Mouse (Mus musculus): ENCODE data around the gene Alkbh8.
A peak's percentile ranks its signal among the peaks of the same experiment; 100 is the strongest.
"Not testable (repeated sequence)": the region's sequence is repeated elsewhere in the genome, so short reads cannot be mapped to it uniquely, and the experiment has no call there.

Gene Alkbh8

DNA sequence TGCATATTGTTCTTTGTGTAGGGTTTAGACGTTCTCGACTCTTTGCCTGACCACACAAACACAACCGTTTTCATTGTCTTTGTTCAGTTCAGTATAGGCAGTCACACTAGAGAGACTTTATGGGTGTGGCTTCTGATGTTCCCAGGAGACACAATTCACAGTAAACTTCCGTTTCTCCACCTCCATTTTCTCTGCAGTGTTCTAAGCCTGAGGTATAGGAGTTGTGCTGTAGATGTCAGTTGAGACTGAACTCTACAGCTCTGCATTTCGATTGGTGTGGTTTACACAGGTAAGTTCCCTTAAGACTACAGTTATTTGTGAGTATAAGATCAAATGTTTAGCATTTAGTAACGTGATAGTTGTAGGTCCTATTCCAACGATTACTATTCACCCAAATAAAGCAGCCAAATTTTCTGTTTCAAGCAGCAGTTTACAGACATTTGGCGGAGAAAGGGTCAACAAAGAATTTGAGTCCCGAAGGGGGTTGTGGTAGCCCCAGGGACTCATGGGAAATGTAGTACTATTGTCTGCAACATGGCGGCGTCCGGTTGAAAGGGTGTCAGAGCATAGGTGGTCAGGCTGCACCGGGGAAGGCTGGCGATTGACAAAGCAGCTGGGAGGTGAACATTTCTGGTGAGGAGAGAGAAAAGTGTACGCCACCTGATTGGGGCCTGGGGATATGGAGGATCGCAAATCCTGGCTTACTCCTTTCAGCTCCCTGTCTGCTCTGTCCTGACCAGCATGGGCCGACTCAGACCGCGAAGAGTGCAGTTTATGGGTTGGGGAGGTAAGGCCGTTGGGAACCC is at the start of gene Alkbh8:
Gene Alkbh8 (plus strand): TSS at position 179 of the 806 bp plus-strand sequence.
- peak; percentile 79 to 85 for DNase-seq

DNA sequence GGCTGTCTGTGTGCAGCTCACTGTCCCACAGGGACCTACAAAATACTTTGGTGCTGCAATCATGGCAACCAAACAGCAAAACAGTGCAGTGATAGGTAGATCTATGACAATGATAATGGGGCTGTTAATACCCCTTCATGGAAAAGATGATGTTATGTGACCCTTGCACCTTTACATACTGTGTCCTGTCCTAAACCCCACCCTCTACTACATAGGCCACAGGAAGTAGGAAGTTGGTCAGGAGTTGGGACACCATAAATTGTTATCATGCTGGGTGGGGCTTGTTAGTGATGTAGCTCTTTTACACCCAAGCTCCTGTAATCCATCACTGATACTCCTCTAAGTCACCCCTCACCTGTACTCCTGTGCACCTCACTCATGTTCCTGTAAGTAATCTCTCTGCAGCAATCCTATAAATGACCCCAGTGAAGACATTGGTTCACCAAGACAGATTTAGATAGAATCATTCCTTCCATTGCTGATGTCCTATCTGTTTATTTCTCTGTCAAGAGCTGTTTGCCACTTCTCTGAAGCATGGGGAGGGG is 25.6 kb upstream of the Alkbh8 start:
- no peak for DNase-seq

DNA sequence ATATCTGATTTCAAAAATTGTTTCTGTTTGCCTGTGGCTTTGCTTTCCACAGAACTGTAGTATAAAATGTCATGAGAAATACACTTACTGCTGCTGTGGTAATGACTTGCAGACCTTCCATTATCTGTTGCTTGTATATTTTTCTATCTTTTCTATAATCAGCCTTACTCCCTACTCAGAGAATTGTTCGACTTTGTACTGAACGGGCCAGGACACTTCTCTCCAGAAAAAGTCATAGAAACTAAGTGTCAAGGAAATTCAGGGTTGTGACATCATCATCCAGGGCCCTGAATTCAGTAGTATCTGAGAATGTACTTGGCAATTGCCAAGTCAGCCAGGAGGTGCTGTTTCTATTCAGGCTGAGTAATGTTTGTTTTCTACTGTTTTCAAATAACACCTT is 24.9 kb upstream of the Alkbh8 start:
- DNase-seq, result no peak

DNA sequence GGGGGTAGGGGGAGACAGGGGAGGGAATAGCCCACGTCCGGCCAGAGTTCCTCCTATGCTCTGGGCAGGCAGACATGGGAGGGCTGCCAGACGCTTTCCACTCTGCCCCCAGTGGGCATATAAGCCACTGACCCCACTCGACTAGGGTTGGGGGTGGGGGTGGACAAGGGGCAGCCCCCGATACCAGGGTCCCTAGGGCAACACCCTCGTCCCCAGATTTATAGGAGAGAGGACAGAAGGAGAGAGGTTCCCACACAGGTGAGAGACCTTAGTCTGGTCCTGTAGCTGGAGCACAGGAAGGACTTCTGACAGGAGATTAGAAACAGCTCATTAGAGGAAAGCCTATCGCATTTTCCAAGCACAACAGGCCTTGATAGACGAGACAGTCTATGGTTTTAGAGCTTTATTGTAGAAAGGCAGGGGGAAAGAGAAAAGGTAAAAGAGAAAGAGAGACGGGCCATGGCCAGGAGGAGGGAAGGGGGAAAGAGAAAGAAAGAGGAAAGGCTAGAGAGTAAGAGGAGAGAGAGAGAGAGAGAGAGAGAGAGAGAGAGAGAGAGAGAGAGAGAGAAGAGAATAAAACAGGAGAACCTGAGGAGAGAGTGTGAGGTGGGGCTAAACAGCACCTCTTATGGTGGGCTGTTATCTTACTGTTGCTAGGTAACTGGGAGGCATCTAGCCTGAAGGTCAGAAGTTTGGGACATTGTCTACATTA is 7.4 kb upstream of the Alkbh8 start:
- not testable (repeated sequence) for DNase-seq

DNA sequence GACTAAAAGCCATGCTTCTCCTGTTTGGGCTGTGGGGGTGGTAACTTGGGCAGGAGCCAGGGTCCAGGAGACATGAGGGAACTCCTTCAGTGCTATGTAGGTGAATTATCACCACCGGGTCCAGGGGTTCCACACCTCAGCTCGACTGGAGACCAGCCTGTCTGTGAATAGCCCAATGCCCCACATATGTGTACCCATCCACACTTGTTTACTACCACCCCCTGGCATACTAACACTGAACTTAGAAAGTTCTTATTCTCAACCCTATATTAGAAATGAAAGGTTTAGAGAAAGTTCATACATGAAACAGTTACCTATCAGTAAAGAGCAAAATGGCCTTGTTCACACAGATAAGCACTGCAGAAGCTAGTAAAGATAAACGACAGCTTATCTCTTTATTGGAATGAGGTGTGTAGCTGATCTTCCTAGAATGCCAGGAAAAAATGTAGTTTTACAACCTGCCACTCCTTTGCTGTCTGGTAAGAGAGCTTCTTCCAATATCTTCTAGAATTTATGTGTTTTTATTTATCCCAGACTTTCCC is 6.8 kb upstream of the Alkbh8 start:
- DNase-seq, result no peak

DNA sequence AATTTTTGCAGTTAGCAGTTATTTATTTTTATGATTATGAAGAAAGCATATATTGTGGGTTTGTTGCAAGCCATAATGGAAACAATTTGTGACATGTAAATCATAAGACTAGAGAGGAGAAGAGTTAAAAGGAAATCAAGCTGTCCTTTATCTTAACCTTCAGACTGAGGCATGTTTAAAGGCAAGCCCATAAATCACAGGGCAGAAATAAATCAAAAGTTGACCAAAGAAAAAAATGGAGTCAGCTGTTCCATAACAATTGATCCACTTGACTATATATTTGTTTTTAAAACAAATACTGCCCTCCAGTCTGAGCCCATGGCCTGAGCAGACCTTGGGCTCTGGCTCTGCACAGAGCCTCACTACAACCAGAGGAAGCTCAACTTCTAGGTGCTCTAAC is 4.6 kb upstream of the Alkbh8 start:
- DNase-seq, result no peak

DNA sequence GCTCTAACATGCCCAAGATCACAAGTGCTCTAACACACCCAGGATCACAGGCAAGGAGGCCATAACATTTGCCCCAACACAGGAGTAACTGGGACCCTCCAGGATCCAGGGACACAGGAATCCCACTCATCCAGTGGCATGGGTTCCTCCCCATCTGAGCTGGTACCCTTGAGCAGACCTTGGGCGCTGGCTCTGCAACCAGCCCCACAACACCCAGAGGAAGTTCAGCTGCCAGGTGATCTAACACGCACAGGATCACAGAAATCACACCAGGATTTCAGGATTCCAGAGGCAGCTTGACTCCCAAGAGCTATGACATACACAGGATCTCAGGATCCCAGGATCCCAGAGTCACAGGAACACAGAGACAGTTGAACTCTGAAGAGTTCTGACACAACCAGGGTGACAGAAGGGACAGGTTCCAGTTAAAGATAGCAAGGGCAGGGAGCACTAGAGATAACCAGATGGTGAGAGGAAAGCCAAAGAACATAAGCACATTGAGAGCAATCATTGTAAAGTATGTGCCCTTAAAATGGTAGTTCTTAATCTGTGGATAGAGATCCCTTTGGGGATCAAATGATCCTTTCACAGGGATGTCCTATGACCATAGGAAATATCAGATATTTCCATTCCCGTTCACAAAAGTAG is 4.1 kb upstream of the Alkbh8 start:
- DNase-seq, result no peak

DNA sequence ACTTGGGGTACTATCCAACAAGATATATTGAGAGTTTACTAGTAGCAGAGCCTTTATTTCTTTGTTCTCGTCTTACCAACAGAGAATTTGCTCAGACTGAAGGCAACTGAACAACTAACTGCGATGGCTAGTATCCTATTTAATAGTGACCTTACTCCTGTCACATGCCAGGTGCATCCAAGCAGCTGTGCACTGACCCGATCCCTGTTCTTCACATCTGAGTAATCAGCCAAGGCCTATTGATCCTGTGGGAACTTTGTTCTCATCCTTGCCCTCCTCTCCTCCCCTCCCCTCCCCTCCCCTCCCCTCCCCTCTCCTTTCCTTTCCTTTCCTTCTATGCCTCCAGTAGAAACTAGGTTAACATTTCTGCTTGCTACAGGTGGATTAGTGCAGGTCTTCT is 1.7 kb downstream of the Alkbh8 start:
- DNase-seq, result no peak

DNA sequence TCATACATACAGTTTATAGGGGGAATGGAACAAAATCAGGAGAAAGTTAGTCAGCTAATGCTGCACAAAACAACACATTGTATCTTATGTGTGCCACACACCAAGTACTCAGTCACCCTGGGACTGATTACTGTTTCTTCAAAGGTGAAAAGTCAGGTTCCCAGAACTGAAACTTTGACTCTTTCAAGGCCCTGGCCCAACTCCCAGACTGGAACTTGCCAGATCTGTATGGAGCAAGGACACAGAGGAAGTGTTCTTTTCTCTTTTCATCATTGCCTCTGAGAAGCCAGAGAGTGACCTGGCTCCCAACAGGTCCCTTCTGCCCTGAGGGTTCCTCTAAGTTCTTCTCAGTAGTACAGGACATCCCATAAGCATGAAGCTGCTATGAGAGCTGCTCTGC is 10.2 kb downstream of the Alkbh8 start:
- DNase-seq, result no peak

DNA sequence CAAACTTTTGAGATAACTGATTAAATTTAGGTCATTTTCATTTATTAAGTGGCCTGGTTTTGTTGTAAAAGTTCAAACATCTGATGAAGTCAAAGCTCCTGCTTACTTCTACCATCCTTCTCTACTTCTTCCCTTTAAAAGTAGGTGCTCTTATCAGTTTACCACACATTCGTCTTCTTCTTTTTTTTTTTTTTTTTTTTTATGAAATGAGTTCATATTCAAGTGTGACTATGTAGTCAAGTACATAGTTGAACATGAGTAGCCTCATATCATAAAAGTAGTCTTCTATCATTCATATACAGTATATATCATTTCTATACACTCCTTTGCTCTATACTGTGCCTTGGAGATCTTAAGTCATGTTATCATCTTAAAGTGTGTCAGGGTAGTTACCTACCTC is 11.0 kb downstream of the Alkbh8 start:
- DNase-seq, result no peak

DNA sequence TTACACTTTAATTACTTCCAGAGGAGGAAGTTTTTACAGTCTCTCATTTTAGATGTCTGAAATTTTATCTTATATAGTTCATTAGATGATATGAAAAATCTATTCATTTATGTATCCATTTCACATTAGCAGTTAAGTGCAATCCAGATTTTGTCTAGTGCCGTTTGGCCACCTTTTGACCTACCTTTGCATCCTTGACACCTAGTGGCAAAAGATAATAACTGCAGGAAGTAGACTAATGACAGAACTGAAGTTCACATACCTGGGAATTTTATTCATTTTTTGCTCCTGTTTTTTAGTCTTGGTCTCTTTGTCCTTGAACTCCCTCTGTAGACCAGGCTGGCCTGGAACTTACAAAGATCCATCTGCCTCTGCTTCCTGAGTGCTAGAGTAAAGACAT is 15.1 kb downstream of the Alkbh8 start:
- DNase-seq, result no peak

DNA sequence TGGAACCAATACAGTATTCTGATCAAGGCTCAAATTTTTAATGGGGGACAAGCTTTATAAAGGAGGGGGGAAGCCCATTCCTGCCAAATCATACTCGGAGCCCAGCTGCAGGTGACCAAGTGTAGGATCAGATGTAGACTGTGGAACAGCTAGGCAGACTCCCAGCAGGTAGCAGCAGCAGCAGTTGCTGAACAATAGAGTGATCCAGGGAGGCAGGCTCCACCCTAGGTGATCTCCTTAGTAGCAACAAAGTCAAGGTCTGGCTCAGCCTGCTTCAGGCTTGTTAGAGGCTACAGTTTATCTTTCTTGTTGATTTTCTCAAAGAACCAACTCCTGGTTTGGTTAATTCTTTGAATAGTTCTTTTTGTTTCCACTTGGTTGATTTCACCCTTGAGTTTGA is 41.4 kb downstream of the Alkbh8 start:
- not testable (repeated sequence) for DNase-seq

DNA sequence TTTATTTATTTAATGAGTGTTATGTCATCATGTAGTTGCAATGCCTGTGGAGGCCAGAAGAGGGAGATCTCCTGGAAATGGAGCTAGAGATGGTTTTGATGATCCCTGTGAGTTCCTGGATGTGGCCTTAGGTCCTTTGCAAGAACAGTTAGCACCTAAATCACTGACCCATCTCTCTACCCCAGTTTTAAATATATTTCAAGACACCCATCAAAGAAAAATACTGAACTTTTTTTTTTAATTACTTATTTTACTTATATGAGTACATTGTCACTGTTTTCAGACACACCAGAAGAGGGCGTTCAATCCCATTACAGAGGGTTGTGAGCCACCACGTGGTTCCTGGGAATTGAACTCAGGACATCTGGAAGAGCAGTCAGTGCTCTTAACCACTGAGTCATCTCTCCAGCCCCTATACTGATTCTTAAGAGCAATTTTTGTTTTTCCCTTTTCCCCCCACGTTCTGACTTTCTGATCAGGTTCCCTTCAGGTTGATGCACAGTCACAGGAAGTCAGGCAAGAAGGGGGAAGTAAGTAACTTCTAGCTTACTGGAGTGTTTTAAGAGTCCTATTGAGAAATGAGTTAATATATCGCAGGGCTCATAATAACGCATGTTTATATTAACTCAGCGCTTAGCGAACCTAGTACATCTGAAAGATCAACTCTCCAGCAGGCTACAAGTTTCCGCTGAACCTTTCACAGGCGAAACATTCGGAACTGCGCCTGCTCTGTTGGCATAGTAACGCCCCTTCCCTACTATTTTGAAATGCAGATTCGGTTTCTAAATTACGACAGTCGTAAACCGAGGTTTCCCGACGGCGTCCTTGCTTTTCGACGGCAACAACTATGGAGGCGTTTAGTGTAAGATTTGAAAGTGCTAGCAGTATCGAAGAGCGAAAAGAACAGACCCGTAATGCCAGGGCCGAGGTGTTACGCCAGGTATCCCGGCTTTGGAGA is 68.6 kb downstream of the Alkbh8 start, which contains the start of gene Cwf19l2:
Gene Cwf19l2 (plus strand): TSS at position 342 of the 958 bp plus-strand sequence.
- DNase-seq, result peak; percentile 70 to 81

DNA sequence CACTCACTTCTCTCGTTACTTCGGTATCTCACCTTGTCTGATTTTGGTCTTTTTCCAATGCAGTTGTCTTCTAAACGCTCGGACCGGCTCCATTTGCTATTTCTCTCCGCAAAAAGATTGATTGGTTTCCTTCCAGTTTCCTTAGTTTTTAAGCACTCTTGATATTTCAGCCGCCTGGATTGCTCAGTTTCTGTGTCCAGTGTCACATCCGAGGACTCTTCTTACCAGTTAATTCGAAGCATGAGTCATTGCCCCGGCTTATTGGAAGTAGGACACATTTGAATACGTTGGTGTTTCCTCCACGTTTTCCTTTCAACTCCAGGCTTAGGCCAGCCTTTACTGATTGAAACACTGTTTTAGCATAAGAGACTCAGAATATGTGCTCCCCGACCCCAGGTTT is 69.4 kb downstream of the Alkbh8 start:
- peak; percentile 12 to 30 for DNase-seq

DNA sequence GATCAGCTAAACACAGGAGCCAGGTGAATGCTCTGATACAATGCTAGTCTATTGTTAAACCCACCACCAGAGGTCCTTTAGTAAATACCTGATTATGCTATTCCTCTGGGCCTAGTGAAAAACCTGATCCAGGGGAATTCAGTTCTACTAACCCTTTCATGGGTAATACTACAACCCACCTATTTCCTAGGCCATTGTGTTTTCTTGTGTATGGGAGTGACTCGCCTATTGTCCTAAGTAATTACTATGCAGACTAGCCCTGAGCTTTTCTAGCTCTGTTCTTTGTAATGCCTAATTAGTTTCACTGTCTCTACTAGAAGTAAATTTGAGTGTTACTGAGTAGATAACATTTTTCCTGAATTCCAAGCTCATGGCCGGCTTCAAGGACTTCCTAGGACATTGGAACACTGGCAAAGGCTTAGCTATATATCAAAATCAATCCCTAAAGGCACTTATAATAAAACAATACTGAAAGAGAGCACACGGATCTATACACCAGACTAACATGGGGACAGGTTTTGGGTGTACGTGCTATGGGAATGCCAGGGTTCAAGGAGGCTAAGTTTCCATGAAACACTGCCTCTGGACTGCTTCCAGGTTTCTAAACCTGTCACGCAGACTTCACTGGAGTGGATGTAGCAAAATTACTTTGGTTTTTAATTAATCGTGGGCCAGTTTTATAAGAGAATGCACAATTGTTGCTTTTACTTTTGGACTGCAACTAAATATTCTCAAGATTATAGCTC is 104.8 kb downstream of the Alkbh8 start:
- DNase-seq, result not testable (repeated sequence)

Measured in cerebellum, postnatal 25 days (tissue).